Mouse (Mus musculus): ENCODE measurements around the gene Cd81.

- TF ChIP-seq POLR2A (IDR thresholded peaks at IDR 0.05; ENCODE audit: borderline replicate concordance, low read depth, low read length) (no peak), CTCF (IDR thresholded peaks at IDR 0.05; ENCODE audit: low read depth, low read length) (no peak)
These were observed 41.3 kb downstream of the Cd81 start for GRCm38 (mm10) chr7:143093847-143094246.
